Mouse (Mus musculus) G1E (cell line): ENCODE results near the gene Ccdc167.

ENCODE experiments used
- CTCF ChIP-seq: IDR thresholded peaks from 2 replicates; pipeline ENCODE4 v1.5.1; 2012; ENCODE audit warnings: low read depth, low read length, inconsistent platforms, mixed read lengths
- GATA1 ChIP-seq: IDR thresholded peaks from 2 replicates; pipeline ENCODE4 v1.6.1; 2012; ENCODE audit warnings: borderline replicate concordance, low read length, inconsistent platforms, mixed read lengths

GRCm38 (mm10) chr17:29712565-29712964 is 4.3 kb downstream of the Ccdc167 start:
- no peak for TF ChIP-seq CTCF
- TF ChIP-seq GATA1, result no peak
